Mouse (Mus musculus): ENCODE data around the gene Tha1. TPM values are rescaled to one million over a fixed set of nuclear protein-coding genes. Genes with fewer than 3 reads are reported as not detected.

Gene Tha1
- polyA plus RNA-seq, 1 experiment from 2014 or later, result 2.8 TPM

DNA sequence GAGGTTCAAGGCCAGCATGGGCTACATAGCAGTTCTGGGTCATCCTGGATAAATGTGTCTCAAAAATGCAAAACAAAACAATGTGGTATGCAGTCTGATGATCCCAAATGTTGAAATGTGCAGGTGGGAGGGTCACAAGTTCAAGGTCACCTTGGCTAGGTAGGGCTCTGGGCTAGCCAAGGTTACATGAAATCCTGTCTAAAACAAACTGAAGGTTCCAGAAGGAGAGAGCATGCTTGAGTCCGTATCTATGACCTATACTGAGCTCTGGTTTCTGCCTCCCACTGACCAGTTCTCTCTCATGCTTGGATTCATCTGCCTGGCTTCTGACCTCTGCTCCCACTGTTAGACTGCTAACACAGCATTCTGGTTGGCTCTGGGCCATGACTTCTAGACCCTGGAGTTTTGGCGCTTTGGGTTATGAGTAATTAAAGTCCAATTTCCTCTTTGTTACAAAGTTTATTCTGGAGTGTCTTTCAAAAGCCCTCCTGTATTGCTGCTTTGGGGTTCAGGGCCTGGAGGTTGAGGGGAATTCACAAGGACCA, 43.5 kb downstream of the Tha1 start:
- no peak overlapping the region for H3K4me2 ChIP-seq (replicated peaks)
- no peaks in the 10 kb centered on the region for H3K9me3 ChIP-seq
- peak overlapping the region; percentile 9; the same call in 1 of the 2 replicates for H3K27ac ChIP-seq
- H3K27me3 ChIP-seq, result no peaks in the 10 kb centered on the region
- H3K9ac ChIP-seq, result no peak overlapping the region
- H3K4me1 ChIP-seq, result peaks cover 33% of the 10 kb centered on the region
- no peaks in the 10 kb centered on the region for H3K36me3 ChIP-seq
- WGBS, result 72% methylated on average over 2 of the region's 2 CpGs
- no peak for ATAC-seq (ENCODE audit: insufficient number of reproducible peaks, insufficient read depth, low FRiP score, low TSS enrichment)
- H3K4me3 ChIP-seq, result no peak overlapping the region

DNA sequence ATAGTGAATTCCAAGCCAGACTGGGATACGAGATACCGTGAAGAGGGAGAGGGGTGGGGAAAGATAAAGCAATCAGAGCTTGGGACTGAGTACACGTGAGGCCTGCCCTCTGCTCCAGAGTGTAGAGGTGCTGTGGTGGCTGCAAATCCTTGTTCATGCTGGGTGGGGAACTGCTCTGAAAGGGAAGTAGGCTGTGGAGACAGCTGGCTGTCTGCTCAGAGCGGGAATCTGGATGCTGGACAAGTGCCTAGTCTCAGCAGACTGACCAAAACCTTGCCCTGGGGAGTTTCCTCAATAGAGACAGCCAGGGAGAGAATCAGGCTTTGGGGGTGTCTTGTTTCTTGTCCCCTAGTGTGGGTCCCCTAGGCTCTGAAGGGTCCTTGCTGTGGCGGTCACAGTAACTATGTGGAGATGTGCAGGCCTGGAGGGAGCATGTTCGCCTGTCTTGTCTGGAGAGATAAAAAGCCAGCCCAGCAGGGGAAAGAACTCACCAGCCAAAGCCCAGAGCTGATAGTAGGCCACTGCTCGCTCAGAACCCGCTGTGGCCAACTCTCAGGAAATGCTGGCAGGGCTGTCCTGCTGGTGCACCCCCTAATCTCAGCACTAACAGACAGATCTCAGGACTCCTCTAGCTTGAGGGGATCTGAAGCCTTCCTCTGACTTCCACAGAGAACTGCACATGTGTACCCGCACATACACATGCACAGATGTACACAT, 44.2 kb downstream of the Tha1 start:
- 54% methylated on average over 9 of the region's 9 CpGs for WGBS

DNA sequence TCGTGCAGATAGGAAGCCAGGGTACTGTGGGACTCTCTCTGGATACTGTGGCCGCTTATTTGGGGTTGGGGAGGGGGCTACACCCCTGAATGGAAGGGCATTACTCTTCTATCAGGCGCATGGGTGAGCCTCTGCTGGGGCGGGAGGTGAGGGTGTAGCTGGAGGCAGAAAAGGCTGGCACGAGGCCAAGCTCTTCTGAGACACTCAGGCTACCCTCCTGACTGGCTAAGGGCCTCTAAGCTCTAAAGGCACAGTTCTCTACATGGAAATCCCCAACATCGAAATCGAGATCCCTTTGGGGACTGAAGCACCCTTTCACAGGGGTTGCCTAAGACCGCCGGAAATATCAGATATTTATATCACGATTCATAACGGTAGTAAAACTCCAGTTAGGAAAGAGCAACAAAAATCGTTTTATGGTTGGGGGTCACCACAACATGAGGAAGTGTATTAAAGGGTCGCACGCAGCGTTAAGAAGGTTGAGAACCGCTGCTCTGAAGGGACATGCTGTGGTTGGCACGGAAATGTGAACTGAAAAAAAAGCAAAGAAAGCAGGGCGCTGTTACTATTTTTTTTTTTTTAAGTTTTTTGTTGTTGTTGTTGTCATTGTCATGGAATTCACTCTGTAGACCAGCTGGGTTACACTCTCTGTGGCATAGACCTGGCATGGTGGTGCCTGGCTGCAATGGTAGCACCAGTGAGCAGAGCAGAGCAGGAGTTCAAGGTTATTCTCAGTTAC, 45.0 kb downstream of the Tha1 start:
- peaks cover 45% of the 10 kb centered on the region for H3K4me1 ChIP-seq
- H3K27me3 ChIP-seq, result no peaks in the 10 kb centered on the region
- no peak overlapping the region for H3K4me3 ChIP-seq
- ATAC-seq (ENCODE audit: insufficient number of reproducible peaks, insufficient read depth, low FRiP score, low TSS enrichment), result no peak
- 76% methylated on average over 18 of the region's 18 CpGs for WGBS
- no peaks in the 10 kb centered on the region for H3K9me3 ChIP-seq
- H3K4me2 ChIP-seq (replicated peaks), result no peak overlapping the region
- H3K9ac ChIP-seq, result 0 out of 2 replicates have a peak overlapping the region, but pooled peaks have one; percentile 15
- H3K27ac ChIP-seq, result peak overlapping the region; percentile 9; the same call in 1 of the 2 replicates
- no peaks in the 10 kb centered on the region for H3K36me3 ChIP-seq

More for the DNA sequence above, 44.2 kb downstream of the Tha1 start:
- 0 out of 2 replicates have a peak overlapping the region, but pooled peaks have one; percentile 15 for H3K9ac ChIP-seq
- no peak overlapping the region for H3K4me3 ChIP-seq
- no peaks in the 10 kb centered on the region for H3K27me3 ChIP-seq
- H3K4me1 ChIP-seq, result peaks cover 39% of the 10 kb centered on the region
- H3K4me2 ChIP-seq (replicated peaks), result no peak overlapping the region
- H3K9me3 ChIP-seq, result no peaks in the 10 kb centered on the region
- no peak for ATAC-seq (ENCODE audit: insufficient number of reproducible peaks, insufficient read depth, low FRiP score, low TSS enrichment)
- H3K36me3 ChIP-seq, result no peaks in the 10 kb centered on the region
- peak overlapping the region; percentile 9; the same call in 1 of the 2 replicates for H3K27ac ChIP-seq

DNA sequence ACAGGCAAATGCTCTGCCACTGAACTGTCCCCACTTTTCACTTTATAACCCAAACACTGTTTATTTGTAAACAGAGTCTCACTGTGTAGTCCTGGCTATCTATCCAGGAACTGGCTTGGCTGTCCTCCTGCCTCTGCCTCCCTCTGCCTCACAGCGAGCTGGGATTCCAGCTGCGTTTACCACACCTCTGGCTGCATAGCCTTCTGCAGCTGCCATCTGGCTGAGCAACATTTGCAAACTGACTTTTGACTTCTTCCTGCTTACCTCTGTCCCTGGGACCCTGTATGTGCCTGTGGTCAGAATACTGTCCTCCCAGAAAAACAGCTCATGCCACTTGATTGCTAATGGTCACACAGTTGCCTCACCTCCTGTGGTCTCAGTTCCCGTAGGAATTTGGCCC, 45.9 kb downstream of the Tha1 start:
- Histone ChIP-seq H3K9ac (no peak overlapping the region), H3K4me1 (peaks cover 45% of the 10 kb centered on the region), H3K4me3 (no peak overlapping the region), H3K9me3 (no peaks in the 10 kb centered on the region), H3K27me3 (no peaks in the 10 kb centered on the region), H3K4me2 (replicated peaks) (no peak overlapping the region), H3K27ac (no peak overlapping the region), H3K36me3 (peaks cover 1% of the 10 kb centered on the region; the same call in 1 of the 2 replicates)
- no peak for ATAC-seq (ENCODE audit: insufficient number of reproducible peaks, insufficient read depth, low FRiP score, low TSS enrichment)
- 64% methylated on average over 3 of the region's 3 CpGs for WGBS

DNA sequence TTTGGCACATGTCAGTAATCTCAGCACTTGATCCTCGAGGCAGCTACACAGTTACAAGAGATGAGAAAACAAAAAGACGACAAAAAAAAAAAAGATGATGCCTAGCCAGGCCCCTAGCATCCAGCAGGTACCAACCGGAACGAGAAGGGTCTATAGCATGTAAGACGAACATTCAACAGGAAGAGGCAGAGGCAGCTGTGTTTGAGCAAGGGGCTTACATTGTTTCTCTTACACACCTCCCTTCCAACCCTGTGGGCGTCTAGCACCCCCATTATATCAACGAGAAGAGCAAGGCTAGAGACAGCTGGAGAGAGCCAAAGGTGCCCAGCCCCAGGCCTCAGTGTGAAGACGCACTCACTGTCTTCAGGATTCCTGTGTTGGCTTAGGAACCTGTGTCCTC, 46.4 kb downstream of the Tha1 start:
- Histone ChIP-seq H3K4me3 (peak overlapping the region; percentile 56; the same call in 1 of the 2 replicates), H3K9me3 (no peaks in the 10 kb centered on the region), H3K9ac (0 out of 2 replicates have a peak overlapping the region, but pooled peaks have one; percentile 63), H3K4me2 (replicated peaks) (peak overlapping the region; percentile 78), H3K27ac (peak overlapping the region; percentile 92; the same call in 1 of the 2 replicates), H3K36me3 (peaks cover 6% of the 10 kb centered on the region), H3K27me3 (no peaks in the 10 kb centered on the region), H3K4me1 (peaks cover 41% of the 10 kb centered on the region)
- WGBS, result 66% methylated on average over 8 of the region's 8 CpGs
- no peak for ATAC-seq (ENCODE audit: insufficient number of reproducible peaks, insufficient read depth, low FRiP score, low TSS enrichment)

DNA sequence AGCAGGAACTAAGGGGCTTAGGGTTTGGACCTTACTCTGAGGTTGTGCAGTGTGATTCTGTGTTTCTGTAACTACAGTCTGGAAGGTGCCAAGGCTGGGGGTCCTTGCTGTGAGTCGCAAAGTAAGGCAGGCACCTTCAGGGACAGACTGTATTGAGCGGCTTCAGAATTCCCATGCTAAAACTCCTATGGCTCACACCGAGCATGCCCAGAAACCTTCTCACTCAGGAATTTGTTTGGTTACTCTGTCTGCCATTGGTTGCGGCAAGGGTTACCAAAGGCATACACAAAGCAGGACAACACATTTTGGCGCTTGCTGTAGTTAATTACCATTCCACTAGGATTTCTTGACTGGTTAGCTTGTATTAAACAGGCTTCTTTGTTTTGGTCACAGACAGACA, 47.1 kb downstream of the Tha1 start:
- Histone ChIP-seq H3K4me3 (peak overlapping the region; percentile 56), H3K36me3 (peaks cover 13% of the 10 kb centered on the region), H3K9me3 (no peaks in the 10 kb centered on the region), H3K9ac (peak overlapping the region; percentile 63), H3K27ac (peak overlapping the region; percentile 92), H3K27me3 (no peaks in the 10 kb centered on the region), H3K4me1 (peaks cover 41% of the 10 kb centered on the region), H3K4me2 (replicated peaks) (peak overlapping the region; percentile 78)
- peak; percentile 8; the same call in 1 of the 2 replicates for ATAC-seq (ENCODE audit: insufficient number of reproducible peaks, insufficient read depth, low FRiP score, low TSS enrichment)
- 4% methylated on average over 5 of the region's 5 CpGs for WGBS

DNA sequence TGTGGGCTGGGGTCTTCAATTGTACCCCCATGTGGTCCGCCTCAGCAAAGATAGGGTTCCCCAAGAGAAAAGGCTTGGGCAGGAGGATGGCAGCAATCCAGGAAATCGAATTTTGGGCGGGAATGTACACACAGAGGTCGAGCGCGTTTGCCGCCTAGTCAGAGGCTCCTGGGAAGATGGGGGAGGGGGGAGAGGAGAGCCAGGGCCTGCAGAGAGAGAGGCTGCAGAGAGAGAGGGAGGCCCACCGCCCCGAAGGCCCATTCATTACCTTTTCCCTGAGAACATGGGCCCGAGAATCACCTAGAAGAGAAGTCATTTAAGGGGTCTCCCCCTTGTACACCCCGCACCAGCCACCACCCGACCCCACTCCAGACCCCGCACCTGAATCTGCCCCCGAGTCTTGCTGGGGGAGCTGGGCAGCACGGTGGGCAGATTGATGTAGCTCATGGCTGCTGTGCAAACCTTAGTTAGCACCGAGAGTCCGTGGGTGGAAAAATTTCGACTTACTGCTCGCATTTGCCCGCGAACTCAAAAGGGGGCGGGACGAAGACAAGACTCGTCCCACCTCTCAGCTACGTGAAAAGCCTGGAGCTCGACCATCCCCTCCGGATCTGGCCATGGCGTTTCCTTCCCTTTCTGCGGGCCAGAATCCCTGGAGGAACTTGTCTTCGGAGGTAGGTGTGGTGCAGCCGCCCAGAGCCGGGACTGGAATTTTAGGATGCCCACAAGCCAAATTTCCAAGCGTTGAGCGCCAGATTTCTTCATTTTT, 47.8 kb downstream of the Tha1 start, which contains the start of the genes Afmid and Tk1:
TSS of gene Afmid (plus strand) at position 592 of the 769 bp plus-strand sequence.
TSS of gene Tk1 (minus strand) at position 760 of the 769 bp plus-strand sequence.
- H3K4me1 ChIP-seq, result peaks cover 41% of the 10 kb centered on the region
- peak within 1 kb of the TSS; percentile 92 for H3K27ac ChIP-seq
- peaks cover 20% of the 10 kb centered on the region for H3K36me3 ChIP-seq
- H3K4me3 ChIP-seq, result peak within 1 kb of the TSS; percentile 56
- peak; percentile 73; the same call in 1 of the 2 replicates for ATAC-seq (ENCODE audit: insufficient number of reproducible peaks, insufficient read depth, low FRiP score, low TSS enrichment)
- WGBS, result under 1% methylated on average over 34 of the region's 34 CpGs
- H3K9me3 ChIP-seq, result no peaks in the 10 kb centered on the region
- H3K4me2 ChIP-seq (replicated peaks), result peak within 1 kb of the TSS; percentile 78
- H3K27me3 ChIP-seq, result no peaks in the 10 kb centered on the region
- H3K9ac ChIP-seq, result peak within 1 kb of the TSS; percentile 63

DNA sequence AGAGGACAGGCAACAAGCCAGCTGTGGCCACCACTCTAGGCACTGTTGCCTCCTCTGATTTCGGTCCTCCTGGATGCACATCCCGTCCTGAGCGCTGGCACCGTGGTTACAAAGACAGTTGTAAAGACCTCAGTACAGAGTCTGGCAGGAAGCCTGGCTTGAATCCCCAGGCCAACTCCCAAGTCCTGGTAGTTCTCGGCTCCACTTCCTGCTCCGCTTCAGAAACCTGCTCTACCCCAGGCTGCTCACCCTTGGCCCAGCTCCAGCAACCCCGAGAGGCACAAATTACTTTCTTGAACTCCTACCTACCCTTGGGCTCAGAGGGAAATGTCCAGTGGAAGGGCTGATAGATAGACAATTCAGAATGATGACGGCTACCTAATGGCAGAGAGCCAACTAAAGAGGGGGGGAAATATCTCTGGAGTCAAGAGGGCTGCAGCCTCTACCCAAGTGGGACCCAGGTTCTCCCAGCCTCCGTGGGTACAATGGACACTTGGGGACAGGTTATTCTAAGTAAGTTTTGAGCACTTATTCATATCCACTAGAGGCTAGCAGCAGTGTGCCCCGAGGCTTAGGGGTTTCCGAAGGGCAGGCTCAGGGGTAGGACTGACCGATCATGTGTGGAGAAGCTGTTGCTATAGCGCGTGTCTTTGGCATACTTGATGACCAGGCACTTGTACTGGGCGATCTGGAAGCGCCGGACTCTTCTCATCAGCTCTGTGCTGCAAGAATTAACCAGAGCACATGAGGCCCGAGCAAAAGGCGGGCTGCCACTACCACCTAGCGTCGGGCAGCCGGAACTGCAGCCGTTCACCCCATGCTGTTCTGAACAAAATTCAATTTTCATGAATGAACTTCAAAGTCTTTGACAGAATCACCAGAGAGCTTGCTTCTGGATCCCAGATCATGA, 49.0 kb downstream of the Tha1 start:
- no peaks in the 10 kb centered on the region for H3K27me3 ChIP-seq
- H3K4me3 ChIP-seq, result peak overlapping the region; percentile 56
- H3K4me2 ChIP-seq (replicated peaks), result peak overlapping the region; percentile 78
- H3K4me1 ChIP-seq, result peaks cover 41% of the 10 kb centered on the region
- no peaks in the 10 kb centered on the region for H3K9me3 ChIP-seq
- H3K36me3 ChIP-seq, result peaks cover 32% of the 10 kb centered on the region
- 25% methylated on average over 23 of the region's 23 CpGs for WGBS
- H3K27ac ChIP-seq, result 0 out of 2 replicates have a peak overlapping the region, but pooled peaks have one; percentile 92
- H3K9ac ChIP-seq, result peak overlapping the region; percentile 63
- ATAC-seq (ENCODE audit: insufficient number of reproducible peaks, insufficient read depth, low FRiP score, low TSS enrichment), result peak; percentile 44

DNA sequence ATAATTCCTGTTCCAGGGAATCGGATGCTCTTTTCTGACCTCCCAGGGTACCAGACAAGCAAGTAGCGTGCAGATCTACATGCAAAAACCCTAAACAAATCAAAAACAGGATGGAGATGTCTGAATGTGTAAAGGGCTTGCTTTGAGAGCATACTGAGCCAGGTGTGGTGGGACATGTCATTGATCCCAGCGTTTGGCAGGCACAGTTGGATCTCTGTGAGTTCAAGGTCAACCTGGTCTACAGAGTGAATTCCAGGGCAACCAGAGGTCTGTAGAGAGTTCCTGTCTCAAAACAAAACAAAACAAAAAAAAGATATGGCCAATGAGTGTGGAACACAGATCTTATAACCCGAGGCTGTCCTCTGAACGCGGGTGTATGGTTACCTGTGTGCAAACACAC, 49.9 kb downstream of the Tha1 start:
- Histone ChIP-seq H3K27ac (no peak overlapping the region), H3K36me3 (peaks cover 41% of the 10 kb centered on the region), H3K4me3 (no peak overlapping the region), H3K9ac (no peak overlapping the region), H3K4me2 (replicated peaks) (no peak overlapping the region), H3K4me1 (peaks cover 35% of the 10 kb centered on the region), H3K27me3 (no peaks in the 10 kb centered on the region), H3K9me3 (no peaks in the 10 kb centered on the region)
- 87% methylated on average over 6 of the region's 6 CpGs for WGBS
- ATAC-seq (ENCODE audit: insufficient number of reproducible peaks, insufficient read depth, low FRiP score, low TSS enrichment), result no peak

DNA sequence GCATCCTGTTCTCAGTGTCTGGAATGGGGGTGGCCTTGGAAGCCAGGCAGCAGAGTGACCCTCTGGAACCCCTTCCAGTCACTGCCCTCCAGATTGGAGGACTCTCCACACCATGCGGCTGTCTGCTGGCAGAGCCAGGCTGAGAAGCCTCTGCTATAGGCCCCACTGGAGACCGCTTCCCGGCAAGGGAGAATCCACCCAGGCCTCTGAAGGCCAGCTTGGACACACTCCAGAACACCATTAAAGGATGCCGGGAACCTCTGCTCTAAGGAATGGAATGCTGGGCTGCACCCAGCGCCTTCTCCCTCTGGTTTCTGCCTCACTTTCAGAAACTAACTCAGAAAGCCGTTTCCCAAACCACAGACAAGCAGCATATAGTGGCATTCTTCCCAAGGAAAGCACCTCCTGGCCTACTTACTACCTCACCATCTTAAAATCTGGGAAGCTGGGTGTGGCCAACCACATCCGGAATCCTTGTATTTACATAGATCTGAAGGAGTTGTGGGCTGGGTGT, 50.5 kb downstream of the Tha1 start:
- H3K36me3 ChIP-seq, result peaks cover 47% of the 10 kb centered on the region

More for the DNA sequence above, 50.5 kb downstream of the Tha1 start:
- peaks cover 28% of the 10 kb centered on the region for H3K4me1 ChIP-seq
- no peak for ATAC-seq (ENCODE audit: insufficient number of reproducible peaks, insufficient read depth, low FRiP score, low TSS enrichment)
- H3K4me2 ChIP-seq (replicated peaks), result no peak overlapping the region
- WGBS, result 84% methylated on average over 7 of the region's 7 CpGs
- no peak overlapping the region for H3K27ac ChIP-seq
- H3K9ac ChIP-seq, result no peak overlapping the region
- H3K4me3 ChIP-seq, result no peak overlapping the region
- no peaks in the 10 kb centered on the region for H3K27me3 ChIP-seq
- H3K9me3 ChIP-seq, result no peaks in the 10 kb centered on the region

Data from embryonic facial prominence, embryonic 12.5 days (tissue).